In genomic region chr11:102880585-102881313, GRCm38 (mm10) we compare ENCODE assay signal across 7 mouse cellular contexts. TPM values are rescaled to one million over a fixed set of nuclear protein-coding genes. Genes with fewer than 3 reads are reported as not detected.
DNase-seq lines count a peak whose midpoint lies in the region; ATAC-seq and TF ChIP-seq lines count a peak whose summit lies in the region.

TSS of gene Eftud2 (minus strand) at chr11:102880985.
TSS of gene Ccdc103 (plus strand) at chr11:102881204.

- peak within 1 kb of the TSS; percentile 80 for H3K27ac ChIP-seq in embryonic facial prominence, embryonic 12.5 days
- peak within 1 kb of the TSS; percentile 97 for H3K27ac ChIP-seq in kidney, adult 2 months (ENCODE audit: insufficient read depth, low read depth, low read length)
- peak within 1 kb of the TSS; percentile 76 for H3K27ac ChIP-seq in limb, embryonic 12.5 days
- peak within 1 kb of the TSS; percentile 89 for H3K27ac ChIP-seq in midbrain, embryonic 15.5 days
- peak within 1 kb of the TSS; percentile 93 for H3K27ac ChIP-seq in spleen, adult 2 months (ENCODE audit: insufficient read depth, low read length)

- H3K4me1 ChIP-seq in embryonic facial prominence, embryonic 12.5 days, result peaks cover 15% of the 10 kb centered on the region
- peaks cover 3% of the 10 kb centered on the region; the same call in 1 of the 2 replicates for H3K4me1 ChIP-seq in kidney, adult 2 months (ENCODE audit: control insufficient read depth, insufficient read depth, low read length)
- H3K4me1 ChIP-seq in limb, embryonic 12.5 days (replicated peaks), result peaks cover 16% of the 10 kb centered on the region
- H3K4me1 ChIP-seq in midbrain, embryonic 15.5 days, result peaks cover 25% of the 10 kb centered on the region
- H3K4me1 ChIP-seq in spleen, adult 2 months (ENCODE audit: control insufficient read depth, insufficient read depth, insufficient read length), result no peaks in the 10 kb centered on the region; the same call in 1 of the 2 replicates

- under 1% methylated on average over 62 of the region's 62 CpGs for WGBS in embryonic facial prominence, embryonic 12.5 days
- WGBS in kidney, adult 2 months, result under 1% methylated on average over 62 of the region's 62 CpGs
- WGBS in limb, embryonic 12.5 days, result under 1% methylated on average over 62 of the region's 62 CpGs
- WGBS in midbrain, embryonic 15.5 days, result under 1% methylated on average over 62 of the region's 62 CpGs
- WGBS in spleen, adult 2 months, result under 1% methylated on average over 62 of the region's 62 CpGs

- no peak for TF ChIP-seq POLR2A in kidney, adult 2 months (IDR thresholded peaks at IDR 0.05; ENCODE audit: low read depth, low read length)
- peak; percentile 69 for TF ChIP-seq POLR2A in spleen, adult 2 months (IDR thresholded peaks at IDR 0.05; ENCODE audit: low read depth, low read length)

- DNase-seq in adrenal gland, postnatal 25 days, result peak; percentile 90
- peak; percentile 94 to 99 for DNase-seq in heart, adult 18-20 months
- peak; percentile 96 for DNase-seq in kidney, adult 2 months
- DNase-seq in spleen, adult 2 months (ENCODE audit: low read depth in 1 of 2, low spot score in 2 of 2), result peak; percentile 87 to 90

- peaks cover 15% of the 10 kb centered on the region for H3K36me3 ChIP-seq in embryonic facial prominence, embryonic 12.5 days
- H3K36me3 ChIP-seq in kidney, adult 2 months (ENCODE audit: control insufficient read depth, insufficient read depth, low read length), result no peaks in the 10 kb centered on the region
- H3K36me3 ChIP-seq in limb, embryonic 12.5 days, result peaks cover 23% of the 10 kb centered on the region
- H3K36me3 ChIP-seq in midbrain, embryonic 15.5 days (replicated peaks), result peaks cover 12% of the 10 kb centered on the region
- peaks cover 5% of the 10 kb centered on the region; the same call in 1 of the 2 replicates for H3K36me3 ChIP-seq in spleen, adult 2 months (ENCODE audit: control insufficient read depth, insufficient read depth, low read length)

- H3K4me2 ChIP-seq in embryonic facial prominence, embryonic 12.5 days (replicated peaks), result peak within 1 kb of the TSS; percentile 75
- peak within 1 kb of the TSS; percentile 79 for H3K4me2 ChIP-seq in limb, embryonic 12.5 days
- peak within 1 kb of the TSS; percentile 69 for H3K4me2 ChIP-seq in midbrain, embryonic 15.5 days

- peak within 1 kb of the TSS; percentile 74 for H3K4me3 ChIP-seq in embryonic facial prominence, embryonic 12.5 days
- peak within 1 kb of the TSS; percentile 74 for H3K4me3 ChIP-seq in kidney, adult 2 months (ENCODE audit: insufficient read depth, low read depth, low read length)
- H3K4me3 ChIP-seq in limb, embryonic 12.5 days (replicated peaks), result peak within 1 kb of the TSS; percentile 76
- peak within 1 kb of the TSS; percentile 56 for H3K4me3 ChIP-seq in midbrain, embryonic 15.5 days
- H3K4me3 ChIP-seq in spleen, adult 2 months (ENCODE audit: extremely low read depth, insufficient read depth, insufficient read length), result peak within 1 kb of the TSS; percentile 71

- peak within 1 kb of the TSS; percentile 85 for H3K9ac ChIP-seq in embryonic facial prominence, embryonic 12.5 days
- peak within 1 kb of the TSS; percentile 80 for H3K9ac ChIP-seq in limb, embryonic 12.5 days (replicated peaks)
- peak within 1 kb of the TSS; percentile 63 for H3K9ac ChIP-seq in midbrain, embryonic 15.5 days

- ATAC-seq in embryonic facial prominence, embryonic 12.5 days (ENCODE audit: insufficient number of reproducible peaks, insufficient read depth, low FRiP score, low TSS enrichment), result peak; percentile 82
- peak; percentile 87 for ATAC-seq in limb, embryonic 12.5 days (ENCODE audit: insufficient number of reproducible peaks, insufficient read depth, low FRiP score, low TSS enrichment, low read depth)
- ATAC-seq in midbrain, embryonic 15.5 days (replicated peaks), result peak; percentile 92

- H3K9me3 ChIP-seq in embryonic facial prominence, embryonic 12.5 days, result no peaks in the 10 kb centered on the region
- no peaks in the 10 kb centered on the region for H3K9me3 ChIP-seq in limb, embryonic 12.5 days
- no peaks in the 10 kb centered on the region for H3K9me3 ChIP-seq in midbrain, embryonic 15.5 days

- TF ChIP-seq CTCF in kidney, adult 2 months (conservative IDR thresholded peaks at IDR 0.05; ENCODE audit: insufficient read depth, insufficient read length, low read depth, low read length), result no peak
- no peak for TF ChIP-seq CTCF in spleen, adult 2 months (IDR thresholded peaks at IDR 0.05; ENCODE audit: extremely low read depth, insufficient read depth, insufficient read length, insufficient replicate concordance)

- H3K27me3 ChIP-seq in embryonic facial prominence, embryonic 12.5 days, result no peaks in the 10 kb centered on the region
- H3K27me3 ChIP-seq in kidney, adult 2 months (replicated peaks; ENCODE audit: control insufficient read depth, insufficient read depth, low read length), result no peaks in the 10 kb centered on the region
- peaks cover 29% of the 10 kb centered on the region for H3K27me3 ChIP-seq in limb, embryonic 12.5 days
- H3K27me3 ChIP-seq in midbrain, embryonic 15.5 days (replicated peaks), result no peaks in the 10 kb centered on the region
- no peaks in the 10 kb centered on the region for H3K27me3 ChIP-seq in spleen, adult 2 months (ENCODE audit: control insufficient read depth, insufficient read depth, low read length)

RNA-seq across cellular contexts. Expression of gene Eftud2, which starts in this region (rescaled TPM):
- total RNA-seq in adrenal gland, postnatal 25 days (2021), result 77.2 and 81.2 TPM in 2 replicates
- polyA plus RNA-seq in embryonic facial prominence, embryonic 12.5 days (2016; fragmentation: Nextera tagmentation; extraction: Ambion mirVana), result 233 and 246 TPM in 2 replicates
- total RNA-seq in heart, adult 18-20 months (2021), result 10 to 100 TPM; 34.1 to 42.6 TPM
- polyA plus RNA-seq in kidney, adult 2 months (2012; rRNA removed), result 76.4 and 81.0 TPM in 2 replicates
- 260 and 269 TPM in 2 replicates for polyA plus RNA-seq in limb, embryonic 12.5 days (2016; fragmentation: Nextera tagmentation; extraction: Ambion mirVana)
- 133 and 146 TPM in 2 replicates for polyA plus RNA-seq in midbrain, embryonic 15.5 days (2015; fragmentation: Nextera tagmentation; extraction: Ambion mirVana)
- polyA plus RNA-seq in spleen, adult 2 months (2012; rRNA removed), result 119 and 134 TPM in 2 replicates

RNA-seq across cellular contexts. Expression of gene Ccdc103, which starts in this region (rescaled TPM):
- total RNA-seq in adrenal gland, postnatal 25 days (2021), result 1.0 TPM in 1 of 2 replicates, not detected in the other
- polyA plus RNA-seq in embryonic facial prominence, embryonic 12.5 days (2016; fragmentation: Nextera tagmentation; extraction: Ambion mirVana), result 1.0 and 1.7 TPM in 2 replicates
- not detected for total RNA-seq in heart, adult 18-20 months (2021)
- polyA plus RNA-seq in kidney, adult 2 months (2012; rRNA removed), result 0.88 and 1.5 TPM in 2 replicates
- polyA plus RNA-seq in limb, embryonic 12.5 days (2016; fragmentation: Nextera tagmentation; extraction: Ambion mirVana), result 0.99 and 1.1 TPM in 2 replicates
- 2.0 and 2.2 TPM in 2 replicates for polyA plus RNA-seq in midbrain, embryonic 15.5 days (2015; fragmentation: Nextera tagmentation; extraction: Ambion mirVana)
- polyA plus RNA-seq in spleen, adult 2 months (2012; rRNA removed), result 0.12 TPM in 1 of 2 replicates, not detected in the other

Comparison
In these comparisons a context has a peak if more than half of its experiments do, and no peak if none do; other contexts are left out.
1. Peak in every context shown above with its lines: DNase-seq, ATAC-seq, H3K4me3 ChIP-seq and H3K27ac ChIP-seq.